Comparison of ENCODE assay signal across 9 mouse cellular contexts in genomic region chr5:64075506-64075905, GRCm38 (mm10). TPM values are rescaled to one million over a fixed set of nuclear protein-coding genes. Genes with fewer than 3 reads are reported as not detected.
DNase-seq lines count a peak whose midpoint lies in the region; ATAC-seq lines count a peak whose summit lies in the region.
"Had no signal": no experiment of that assay in that cellular context is flagged by ENCODE, and none has a peak within 500 bp of the region (broad histone marks: within the 10 kb centered on the region; RNA-seq: fewer than 3 reads in every experiment).

No protein-coding gene starts in this region.

- no peaks in the 10 kb centered on the region for H3K36me3 ChIP-seq in liver, embryonic 11.5 days (ENCODE audit: control insufficient read depth, insufficient read depth, low read length)
- H3K36me3 ChIP-seq: embryonic facial prominence, embryonic 13.5 days had no signal

- H3K4me3 ChIP-seq in liver, embryonic 11.5 days (ENCODE audit: low read depth, low read length): no peak overlapping the region
- H3K4me3 ChIP-seq: embryonic facial prominence, embryonic 13.5 days had no signal

- ATAC-seq in liver, embryonic 11.5 days (replicated peaks; ENCODE audit: low FRiP score): no peak
- peak; percentile 80 for ATAC-seq in megakaryocyte progenitor cell, adult 5-6 weeks (replicated peaks; ENCODE audit: poor library complexity)
- ATAC-seq in activated CD4-positive, CD25-positive, alpha-beta regulatory T cell, adult 4 months: no peak

- WGBS in liver, embryonic 11.5 days: 37% methylated on average over 3 of the region's 3 CpGs

- no peaks in the 10 kb centered on the region for H3K27me3 ChIP-seq in liver, embryonic 11.5 days (replicated peaks; ENCODE audit: control insufficient read depth, insufficient read depth, low read length)
- H3K27me3 ChIP-seq: embryonic facial prominence, embryonic 13.5 days had no signal

- H3K4me1 ChIP-seq in liver, embryonic 11.5 days (replicated peaks; ENCODE audit: control insufficient read depth, insufficient read depth, low read length): no peaks in the 10 kb centered on the region

- no peak overlapping the region for H3K4me2 ChIP-seq in liver, embryonic 11.5 days
- H3K4me2 ChIP-seq: embryonic facial prominence, embryonic 13.5 days had no signal

- peak; percentile 34 for DNase-seq in cerebellum, adult 9-10 months
- DNase-seq in cerebellum, adult 11-12 months: no peak
- DNase-seq in liver: peak; percentile 20
- no peak for DNase-seq in liver, embryonic 11.5 days (ENCODE audit: low spot score)
- peak; percentile 36 for DNase-seq in R1 (ENCODE audit: low read depth, low spot score)
- no peak for DNase-seq in urinary bladder, postnatal 10 days (ENCODE audit: low spot score)

- no peak overlapping the region for H3K9ac ChIP-seq in liver, embryonic 11.5 days (ENCODE audit: low read depth, low read length)
- H3K9ac ChIP-seq: embryonic facial prominence, embryonic 13.5 days had no signal

- H3K27ac ChIP-seq in liver, embryonic 11.5 days (ENCODE audit: low read depth, low read length): no peak overlapping the region
- H3K27ac ChIP-seq: embryonic facial prominence, embryonic 13.5 days had no signal

- H3K9me3 ChIP-seq in liver, embryonic 11.5 days (ENCODE audit: control insufficient read depth, low read length): no peaks in the 10 kb centered on the region
- H3K9me3 ChIP-seq: embryonic facial prominence, embryonic 13.5 days had no signal

RNA-seq across cellular contexts. Expression of gene Pgm2, which starts 17.2 kb away (rescaled TPM):
- 54.4 and 60.3 TPM in 2 replicates for polyA plus RNA-seq in liver, embryonic 11.5 days (2014; fragmentation: Nextera tagmentation; extraction: Ambion mirVana)
- total RNA-seq in megakaryocyte progenitor cell, adult 5-6 weeks (2015): 40.1 and 40.7 TPM in 2 replicates
- 32.9 and 35.2 TPM in 2 replicates for total RNA-seq in megakaryocyte progenitor cell, adult 5-6 weeks (2017)
- 10 to 100 TPM; 31.3 to 32.2 TPM for polyA plus RNA-seq in activated CD4-positive, CD25-positive, alpha-beta regulatory T cell, adult 4 months (2017; shearing (Covaris generic))

Comparison
In these comparisons a context has a peak if more than half of its experiments do, and no peak if none do; other contexts are left out.
1. DNase-seq: peak in cerebellum, adult 9-10 months (single experiment), liver (single experiment) and R1 (single experiment); none in cerebellum, adult 11-12 months (single experiment), liver, embryonic 11.5 days (single experiment) and urinary bladder, postnatal 10 days (single experiment).